Mouse (Mus musculus) right cerebral cortex, postnatal 14 days (tissue): ENCODE data around the gene Defb36.

Experiments
- DNase-seq: peaks from one replicate; pipeline ENCODE4 v3.0.0; 2022

Gene Defb36

GRCm38 (mm10) chr2:152604057-152604456 is at the start of gene Defb36:
Gene Defb36, plus strand, starts transcription at chr2:152604327.
- peak; percentile 27 for DNase-seq

- no peak for DNase-seq
These were observed 47.5 kb upstream of the Defb36 start for GRCm38 (mm10) chr2:152556655-152557054.

- DNase-seq = no peak
These were observed 35.1 kb upstream of the Defb36 start, which contains the start of gene Gm17416 for GRCm38 (mm10) chr2:152569038-152569437. Gene Gm17416, plus strand, starts transcription at chr2:152569338.

GRCm38 (mm10) chr2:152569881-152570280 is 34.2 kb upstream of the Defb36 start:
- no peak for DNase-seq

- no peak for DNase-seq
These were observed 33.8 kb upstream of the Defb36 start for GRCm38 (mm10) chr2:152570313-152570712.

- no peak for DNase-seq
These were observed 31.9 kb upstream of the Defb36 start, which contains the start of gene Defb21 for GRCm38 (mm10) chr2:152572114-152572794. Gene Defb21, plus strand, starts transcription at chr2:152572744.

GRCm38 (mm10) chr2:152573484-152573883 is 30.6 kb upstream of the Defb36 start:
- no peak for DNase-seq

- no peak for DNase-seq
These were observed 24.0 kb upstream of the Defb36 start, which contains the start of gene Defb19 for GRCm38 (mm10) chr2:152580107-152580506. Gene Defb19, minus strand, starts transcription at chr2:152580312.

- DNase-seq = no peak
These were observed 23.5 kb upstream of the Defb36 start for GRCm38 (mm10) chr2:152580612-152581011.

GRCm38 (mm10) chr2:152586926-152587560 is 17.1 kb upstream of the Defb36 start:
- no peak for DNase-seq

- DNase-seq = no peak
These were observed 15.7 kb upstream of the Defb36 start for GRCm38 (mm10) chr2:152588450-152588849.

GRCm38 (mm10) chr2:152589021-152589420 is 15.1 kb upstream of the Defb36 start:
- DNase-seq = no peak

GRCm38 (mm10) chr2:152599299-152599698 is 4.8 kb upstream of the Defb36 start, which contains the start of gene Defb45:
Gene Defb45, minus strand, starts transcription at chr2:152599399.
- DNase-seq = no peak

- DNase-seq = no peak
These were observed 4.1 kb upstream of the Defb36 start for GRCm38 (mm10) chr2:152600076-152600475.

- DNase-seq = no peak
These were observed 2.7 kb upstream of the Defb36 start for GRCm38 (mm10) chr2:152601275-152601960.

GRCm38 (mm10) chr2:152607746-152608145 is 3.6 kb downstream of the Defb36 start:
- DNase-seq = no peak

GRCm38 (mm10) chr2:152608719-152609118 is 4.6 kb downstream of the Defb36 start:
- no peak for DNase-seq

GRCm38 (mm10) chr2:152612193-152612592 is 8.1 kb downstream of the Defb36 start:
- DNase-seq = no peak

- DNase-seq = peak; percentile 35
These were observed 11.4 kb downstream of the Defb36 start for GRCm38 (mm10) chr2:152615563-152615962.

- DNase-seq = no peak
These were observed 12.3 kb downstream of the Defb36 start for GRCm38 (mm10) chr2:152616470-152616869.

GRCm38 (mm10) chr2:152617374-152617773 is 13.2 kb downstream of the Defb36 start:
- no peak for DNase-seq

GRCm38 (mm10) chr2:152620367-152621134 is 16.4 kb downstream of the Defb36 start:
- DNase-seq = no peak

- no peak for DNase-seq
These were observed 18.0 kb downstream of the Defb36 start for GRCm38 (mm10) chr2:152622151-152622550.
